Mouse (Mus musculus) fibroblast of lung, adult 2 months (primary cell): Measurements from ENCODE around the gene Napb.
A peak's percentile ranks its signal among the peaks of the same experiment; 100 is the strongest.
"Not testable (repeated sequence)": the region's sequence is repeated elsewhere in the genome, so short reads cannot be mapped to it uniquely, and the experiment has no call there.

Experiments
- DNase-seq: peaks from one replicate; pipeline ENCODE4 v3.0.0-alpha.2; 2011; ENCODE audit warnings: low read depth

Napb gene

GRCm38 (mm10) chr2:148732327-148733000 is at the start of gene Napb:
TSS of gene Napb (minus strand) at chr2:148732467.
- peak; percentile 91 for DNase-seq

DNA sequence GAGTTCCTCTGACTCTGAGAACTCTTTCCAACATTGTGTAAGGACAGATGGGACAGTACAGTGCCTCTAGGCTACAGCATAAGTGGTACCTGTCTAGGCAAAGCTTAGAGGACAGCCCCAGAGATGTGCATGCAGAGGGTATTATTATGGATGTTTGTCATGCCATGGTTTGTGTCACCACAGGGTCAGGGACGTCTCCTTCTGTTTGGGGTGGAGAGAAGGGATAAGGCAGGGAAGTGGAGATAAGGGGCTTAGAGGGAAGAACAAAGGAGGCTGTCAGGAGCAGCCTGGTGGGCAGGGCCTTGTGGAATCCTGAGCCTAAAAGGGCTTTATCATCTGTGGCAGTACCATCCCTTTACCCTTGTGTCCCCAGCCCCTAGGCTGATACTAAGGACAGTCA is 49.4 kb upstream of the Napb start, which contains the start of gene 8030411F24Rik:
Gene 8030411F24Rik (plus strand): TSS at position 301 of the 400 bp plus-strand sequence.
- DNase-seq, result no peak

DNA sequence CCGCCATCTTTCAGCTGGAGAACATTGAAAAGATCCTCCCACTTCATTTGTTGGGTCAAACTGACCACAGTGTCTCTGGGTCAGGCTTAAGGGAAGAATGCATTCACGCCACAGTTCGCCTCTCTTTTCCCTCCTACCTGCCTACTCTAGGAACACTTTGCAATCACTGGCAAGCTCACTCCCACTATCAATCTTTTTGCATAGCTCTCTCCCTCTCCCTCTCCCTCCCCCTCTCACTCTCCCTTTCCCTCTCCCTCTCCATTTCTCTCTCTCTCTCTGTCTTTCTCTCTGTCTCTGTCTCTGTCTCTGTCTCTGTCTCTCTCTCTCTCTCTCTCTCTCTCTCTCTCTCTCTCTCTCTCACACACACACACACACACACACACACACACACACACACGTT is 39.1 kb upstream of the Napb start, which contains the start of gene Cst11:
Gene Cst11 (minus strand): TSS at position 101 of the 400 bp plus-strand sequence.
- not testable (repeated sequence) for DNase-seq

DNA sequence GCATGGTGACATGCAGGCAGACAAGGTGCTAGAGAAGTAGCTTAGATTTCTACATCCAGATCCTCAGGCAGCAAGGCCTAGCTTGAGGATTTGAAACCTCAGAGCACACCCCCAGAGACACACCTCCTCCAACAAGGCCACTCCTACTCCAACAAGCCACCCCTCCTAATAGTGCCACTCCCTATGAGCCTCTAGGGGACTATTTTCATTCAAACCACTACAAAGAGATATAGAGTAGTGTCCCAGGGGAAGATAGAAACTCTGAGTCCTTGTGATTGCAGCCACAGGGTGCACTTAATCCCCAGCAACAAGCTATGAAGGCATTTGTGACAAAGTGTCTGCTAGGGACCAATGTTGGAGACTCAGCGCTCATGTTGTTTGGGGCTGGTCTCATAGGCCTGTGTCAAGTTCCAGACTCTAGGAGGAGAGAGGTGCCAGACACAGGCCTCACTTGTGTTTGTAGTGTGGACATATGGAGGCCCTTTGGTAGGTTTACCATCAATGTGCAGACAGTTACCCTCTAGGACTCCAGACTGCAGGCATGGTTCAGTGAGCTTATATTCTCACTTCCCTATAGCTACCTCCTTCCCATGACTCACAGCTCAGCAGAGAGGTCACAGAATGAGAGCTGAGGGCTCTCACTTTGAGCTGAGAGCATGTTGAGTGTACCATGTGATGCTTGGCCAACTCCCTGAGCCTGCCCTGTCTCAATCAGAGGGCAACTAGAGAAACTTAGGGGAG is 31.6 kb upstream of the Napb start:
- DNase-seq, result no peak

DNA sequence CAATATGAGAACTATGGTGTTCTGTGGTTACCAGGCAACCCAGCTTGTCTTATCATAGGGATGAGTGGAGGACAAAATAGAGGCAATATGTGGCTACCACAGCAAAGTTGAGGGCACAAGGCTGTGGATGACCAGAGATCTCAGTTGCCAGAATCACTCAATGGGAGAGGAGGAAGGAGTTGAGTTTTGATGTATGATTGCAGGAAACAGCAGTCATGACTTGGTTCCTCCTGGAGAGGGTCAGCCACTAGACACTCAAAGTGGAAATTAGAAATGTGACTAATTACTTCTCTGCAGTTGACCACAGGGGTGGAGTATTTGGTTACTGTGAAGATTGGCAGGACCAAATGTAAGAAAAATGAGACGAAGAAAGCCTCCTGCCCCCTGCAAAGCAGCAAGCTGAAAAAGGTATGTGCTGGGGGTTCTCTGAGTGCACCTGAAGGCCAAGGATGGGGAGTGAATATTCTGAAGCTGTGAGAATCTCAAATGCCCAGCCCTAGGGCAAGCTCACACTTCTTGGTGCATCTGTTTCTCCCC is 22.1 kb upstream of the Napb start:
- DNase-seq, result no peak

GRCm38 (mm10) chr2:148751893-148752813 is 19.9 kb upstream of the Napb start:
- peak; percentile 42 for DNase-seq

DNA sequence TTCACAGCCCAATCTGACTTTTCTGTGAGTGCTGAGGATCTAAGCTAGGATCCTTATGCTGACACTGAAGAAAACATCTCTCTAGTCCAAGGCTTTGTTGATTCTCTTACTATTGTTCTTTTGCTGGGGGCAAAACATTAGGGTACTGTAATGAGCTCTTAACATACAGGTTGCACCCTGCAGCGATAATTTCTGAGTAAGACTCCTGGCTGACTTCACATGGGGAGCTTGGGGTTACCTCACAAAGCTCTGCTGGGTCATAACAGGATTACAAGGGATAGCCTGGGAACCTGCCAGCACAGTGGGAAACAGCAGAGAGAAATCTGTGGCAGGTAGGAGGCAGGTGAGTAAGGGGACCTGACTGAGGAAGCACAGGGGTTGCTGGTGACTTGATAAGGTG is 17.8 kb upstream of the Napb start, which contains the start of gene Cstl1:
Gene Cstl1 (plus strand): TSS at position 301 of the 400 bp plus-strand sequence.
- DNase-seq, result no peak

- DNase-seq, result no peak
Observed at GRCm38 (mm10) chr2:148743846-148744407, 11.7 kb upstream of the Napb start.

- no peak for DNase-seq
Observed at GRCm38 (mm10) chr2:148743001-148743400, 10.7 kb upstream of the Napb start.

- DNase-seq, result no peak
Observed at GRCm38 (mm10) chr2:148731614-148732326, 497 bp downstream of the Napb start.

GRCm38 (mm10) chr2:148719271-148719995 is 12.8 kb downstream of the Napb start:
- no peak for DNase-seq

DNA sequence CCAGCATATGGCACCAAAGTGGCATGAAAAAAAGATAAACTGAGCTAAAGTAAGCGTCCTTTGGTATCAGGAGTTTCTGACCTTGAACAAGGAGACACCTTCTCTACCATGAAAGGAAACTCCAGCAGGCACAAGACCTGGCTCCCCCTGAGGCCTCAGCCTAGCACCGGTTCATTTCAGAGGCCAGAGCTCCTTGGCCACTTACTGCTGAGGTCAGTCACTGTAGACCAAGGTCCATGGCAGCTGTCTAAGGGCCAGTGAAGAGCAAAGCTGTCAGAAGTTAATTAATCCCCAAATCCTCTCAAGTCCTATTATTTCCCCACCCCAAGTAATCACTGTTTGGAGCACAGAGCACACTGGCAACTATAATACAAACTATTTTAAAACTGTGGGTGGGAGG is 15.2 kb downstream of the Napb start:
- DNase-seq, result no peak

- DNase-seq, result no peak
Observed at GRCm38 (mm10) chr2:148712326-148712725, 19.9 kb downstream of the Napb start.

DNA sequence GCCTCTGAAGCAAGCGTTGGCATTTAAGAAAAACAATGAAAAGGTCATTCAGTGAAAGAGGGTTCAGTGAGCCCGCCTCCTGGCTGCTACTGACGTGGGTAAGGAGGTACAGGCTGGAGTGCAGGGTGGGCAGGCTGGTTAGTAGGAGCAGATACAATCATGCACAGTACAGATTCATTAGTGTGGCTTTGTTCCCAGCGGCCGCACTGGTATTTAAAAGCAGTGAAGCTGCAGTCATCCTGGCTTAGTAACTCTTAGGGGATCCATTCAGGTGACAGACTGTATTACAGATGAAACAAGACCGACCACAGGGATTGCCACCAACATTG is 25.1 kb downstream of the Napb start:
- DNase-seq, result no peak

DNA sequence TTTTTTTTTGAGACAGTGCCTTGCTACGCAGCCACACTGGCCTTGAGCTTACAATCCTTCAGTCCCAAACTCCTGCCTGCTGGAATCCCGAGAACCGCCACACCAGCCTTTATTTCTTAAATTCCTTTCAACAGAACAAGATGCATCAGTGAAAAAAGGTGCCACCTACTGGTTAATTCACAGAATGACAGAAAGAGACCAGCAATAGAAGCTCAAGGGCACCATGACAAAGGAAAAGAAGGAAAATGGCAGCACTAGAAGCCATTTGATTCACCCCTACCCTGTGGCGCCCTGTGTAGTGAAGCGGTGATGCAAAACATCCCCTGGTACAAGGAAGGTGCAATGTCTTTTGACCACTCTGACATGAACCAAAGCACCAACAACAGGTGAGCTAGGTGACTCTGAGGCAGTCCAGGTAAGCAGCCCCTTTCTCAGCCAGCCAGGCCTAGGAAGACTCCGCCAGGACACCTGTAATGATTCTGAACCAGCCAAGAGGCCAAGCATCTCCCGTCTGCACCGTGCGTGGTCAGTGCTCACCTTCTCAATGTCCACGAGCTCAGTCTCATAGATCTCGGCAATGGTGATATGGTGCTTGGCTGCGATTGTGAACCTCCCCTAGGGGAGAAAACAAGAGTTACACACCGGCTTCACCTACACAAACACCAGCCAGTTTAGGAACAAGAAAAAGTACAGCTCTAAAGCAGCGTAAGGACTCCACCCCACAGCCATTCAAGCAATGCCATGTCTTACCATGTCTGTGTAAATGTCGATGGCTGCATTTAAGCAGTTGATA is 25.7 kb downstream of the Napb start:
- no peak for DNase-seq

- no peak for DNase-seq
Observed at GRCm38 (mm10) chr2:148698571-148698970, 33.7 kb downstream of the Napb start.

- no peak for DNase-seq
Observed at GRCm38 (mm10) chr2:148690781-148691180, 41.5 kb downstream of the Napb start.

DNA sequence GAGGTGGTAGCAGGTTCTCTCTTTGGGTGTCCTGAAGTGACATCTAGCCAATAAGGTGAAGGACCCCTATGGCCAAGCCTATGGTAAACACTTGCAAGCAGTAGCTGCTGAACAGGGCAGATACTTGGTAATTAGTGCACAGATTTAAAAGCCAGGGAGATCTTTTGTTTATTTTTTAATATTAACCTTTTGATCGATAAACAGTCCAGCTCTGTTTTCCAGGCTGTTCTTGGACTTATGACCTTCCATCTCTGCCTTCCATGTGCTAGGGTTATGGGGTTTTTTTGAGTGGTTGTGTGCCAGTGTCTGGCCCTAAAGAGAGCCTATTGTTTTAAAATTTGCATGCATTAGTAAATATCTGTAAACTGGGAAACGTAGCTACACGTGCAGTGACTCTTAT is 42.0 kb downstream of the Napb start:
- no peak for DNase-seq

- DNase-seq, result no peak
Observed at GRCm38 (mm10) chr2:148689444-148690140, 42.7 kb downstream of the Napb start.
